Mouse (Mus musculus): Measurements from ENCODE around the gene Fchsd2. TPM values are rescaled to one million over a fixed set of nuclear protein-coding genes. Genes with fewer than 3 reads are reported as not detected.

Fchsd2 gene
- 11.1 and 18.1 TPM in 2 replicates for polyA plus RNA-seq (2012; rRNA removed)

DNA sequence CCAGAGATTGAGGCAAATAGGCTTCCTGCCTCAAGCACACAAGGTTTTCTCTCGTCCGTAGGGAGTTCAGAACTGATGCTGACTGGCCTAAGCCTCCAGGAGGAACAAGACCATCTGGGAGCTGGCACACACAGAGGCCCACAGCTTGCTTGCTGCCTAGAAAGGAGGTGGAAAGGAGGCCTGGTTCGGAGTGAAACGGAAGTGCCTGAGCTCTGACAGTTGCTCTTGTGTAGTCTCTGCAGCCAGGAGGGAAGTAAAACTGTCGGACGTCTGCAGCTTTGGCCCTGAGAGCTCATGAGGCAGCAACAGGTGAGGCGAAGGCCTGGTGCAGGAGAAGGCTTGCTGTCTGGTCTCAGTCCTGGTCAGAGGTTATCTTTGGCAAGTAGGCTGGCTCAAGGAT, at the start of gene Fchsd2:
Gene Fchsd2 (plus strand): TSS at position 246 of the 400 bp plus-strand sequence.

DNA sequence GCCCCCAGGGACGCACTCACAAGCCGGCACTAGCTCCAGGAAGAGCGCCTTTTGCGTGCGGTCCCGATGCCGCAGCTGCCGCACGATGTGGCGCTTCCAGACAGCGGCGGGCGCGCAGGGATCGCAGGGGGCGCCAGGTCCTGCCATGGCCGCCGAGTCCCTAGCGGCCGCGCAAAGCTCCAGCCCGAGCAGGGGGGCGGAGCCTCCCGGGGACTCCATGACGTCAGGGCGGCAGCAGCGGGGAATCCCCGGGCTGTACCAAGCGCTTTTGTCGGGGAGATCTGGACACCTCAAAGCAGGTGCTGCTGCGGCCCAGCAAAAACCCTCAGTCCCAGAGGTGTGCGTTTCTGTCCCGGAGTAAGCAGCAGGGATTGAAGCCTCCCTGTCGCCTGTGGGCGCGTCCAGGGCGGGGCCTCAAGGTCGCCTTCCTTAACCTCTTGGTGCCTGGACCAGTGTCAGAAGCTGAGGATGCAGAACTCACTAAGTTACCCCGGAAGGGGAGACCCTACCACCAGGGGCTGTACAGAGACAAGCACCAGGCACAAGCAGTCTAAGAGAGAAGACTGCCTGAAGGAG, 209.3 kb downstream of the Fchsd2 start, which contains the start of gene Atg16l2:
Gene Atg16l2 (minus strand): TSS at position 371 of the 576 bp plus-strand sequence.

DNA sequence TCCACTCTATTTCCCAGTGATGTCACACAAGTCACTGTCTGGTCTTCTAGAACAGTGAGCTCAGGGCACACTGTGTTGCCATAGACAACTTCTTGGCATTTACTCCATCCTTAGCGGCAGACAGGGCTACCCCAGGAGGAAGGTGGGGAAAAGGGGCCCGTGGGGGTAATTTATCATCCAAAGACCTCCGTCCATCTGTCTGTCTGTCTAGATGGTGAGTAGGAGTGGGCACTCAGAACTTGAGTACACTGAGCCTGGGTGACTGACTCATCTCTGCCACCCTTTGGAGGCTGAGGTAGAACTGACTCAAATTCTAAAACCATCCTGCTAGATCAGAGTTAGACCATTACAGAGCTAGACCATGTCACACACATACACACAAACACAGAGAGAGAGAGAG, 224.4 kb downstream of the Fchsd2 start, which contains the start of gene Stard10:
Gene Stard10 (plus strand): TSS at position 73 of the 400 bp plus-strand sequence.

Other genes starting within 250 kb of the Fchsd2 start
- 4.5 and 4.7 TPM in 2 replicates for gene Relt, start 229.4 kb upstream of the Fchsd2 start, polyA plus RNA-seq (2012; rRNA removed)
- gene Arhgef17, start 160.8 kb upstream of the Fchsd2 start, polyA plus RNA-seq (2012; rRNA removed): 16.8 and 17.4 TPM in 2 replicates
- 89.3 and 105 TPM in 2 replicates for gene P2ry6, start 118.2 kb upstream of the Fchsd2 start, polyA plus RNA-seq (2012; rRNA removed)
- gene P2ry2, start 80.0 kb upstream of the Fchsd2 start, polyA plus RNA-seq (2012; rRNA removed): 21.5 and 32.9 TPM in 2 replicates
- gene Atg16l2, start 209.4 kb downstream of the Fchsd2 start, polyA plus RNA-seq (2012; rRNA removed): 26.1 and 26.6 TPM in 2 replicates
- 808 and 811 TPM in 2 replicates for gene Stard10, start 224.2 kb downstream of the Fchsd2 start, polyA plus RNA-seq (2012; rRNA removed)